Mouse (Mus musculus) kidney, postnatal 0 days (tissue): ENCODE data around the gene Rep15. TPM values are rescaled to one million over a fixed set of nuclear protein-coding genes. Genes with fewer than 3 reads are reported as not detected.
A peak's percentile ranks its signal among the peaks of the same experiment; 100 is the strongest.

Source experiments
- ATAC-seq: fragments of 200-750 bp; cut with Nextera tagmentation; replicated peaks from 2 replicates; pipeline ENCODE4 v1.8.0; 2017; ENCODE audit warnings: low read depth, moderate number of reproducible peaks, moderate TSS enrichment, moderate library complexity; ENCODE audit not compliant: low FRiP score
- DNase-seq: peaks from one replicate; pipeline ENCODE4 v3.0.0-alpha.2; 2016; ENCODE audit warnings: low spot score
- H3K27ac ChIP-seq: fragments of 300-500 bp; sonication (generic); 2 replicates; pipeline ENCODE4 v1.5.1; 2014; ENCODE audit warnings: mild to moderate bottlenecking
- H3K27me3 ChIP-seq: fragments of 300-500 bp; sonication (generic); 2 replicates; pipeline ENCODE4 v1.6.1; 2014; ENCODE audit warnings: low read length, mixed read lengths; ENCODE audit not compliant: insufficient read depth
- H3K36me3 ChIP-seq: fragments of 300-500 bp; sonication (generic); 2 replicates; pipeline ENCODE4 v1.6.1; 2014; ENCODE audit warnings: low read length, mixed read lengths; ENCODE audit not compliant: insufficient read depth
- H3K4me1 ChIP-seq: fragments of 300-500 bp; sonication (generic); replicated peaks from 2 replicates; pipeline ENCODE4 v1.6.1; 2014; ENCODE audit warnings: antibody characterized with exemption, low read length, mixed read lengths; ENCODE audit not compliant: insufficient read depth
- H3K4me2 ChIP-seq: fragments of 300-500 bp; sonication (generic); 2 replicates; pipeline ENCODE4 v1.6.1; 2014; ENCODE audit warnings: mild to moderate bottlenecking, low read length, moderate library complexity, mixed read lengths
- H3K4me3 ChIP-seq: fragments of 300-500 bp; sonication (generic); replicated peaks from 2 replicates; pipeline ENCODE4 v1.5.1; 2014; ENCODE audit warnings: low read depth, low read length
- H3K9ac ChIP-seq: fragments of 300-500 bp; sonication (generic); 2 replicates; pipeline ENCODE4 v1.6.1; 2014; ENCODE audit warnings: low read depth, low read length
- H3K9me3 ChIP-seq: fragments of 300-500 bp; sonication (generic); replicated peaks from 2 replicates; pipeline ENCODE4 v1.6.1; 2016; ENCODE audit warnings: low read length, inconsistent platforms, mixed read lengths
- CTCF ChIP-seq: IDR thresholded peaks from 2 replicates; pipeline ENCODE4 v1.5.1; 2016; ENCODE audit warnings: antibody characterized with exemption, low read depth, mild to moderate bottlenecking, moderate library complexity
- WGBS: fragments of 180-500 bp; shearing (Covaris S2); extraction: QIAGEN DNeasy Blood & Tissue Kit; methylation state at CpG from one replicate; pipeline ENCODE4 v1.1.7; 2014; 5-methylcytosine and 5-hydroxymethylcytosine counted together
- polyA plus RNA-seq: library from polyadenylated mRNA; unstranded; fragments of >200 nt; fragmentation: Nextera tagmentation; extraction: Ambion mirVana; gene quantifications from 2 replicates; pipeline ENCODE4 v1.2.1, GENCODE M21; 2015

Rep15 gene
- 0.70 and 0.84 TPM in 2 replicates for polyA plus RNA-seq

- H3K27ac ChIP-seq = no peak within 1 kb of the TSS
- no peaks in the 10 kb centered on the region for H3K9me3 ChIP-seq
- H3K9ac ChIP-seq = no peak within 1 kb of the TSS
- no peak within 1 kb of the TSS for H3K4me3 ChIP-seq
- peaks cover 39% of the 10 kb centered on the region for H3K36me3 ChIP-seq
- ATAC-seq = no peak
- TF ChIP-seq CTCF = no peak
- 59% methylated on average over 13 of the region's 13 CpGs for whole genome bisulfite sequencing
- no peaks in the 10 kb centered on the region for H3K27me3 ChIP-seq
- no peak for DNase-seq
- H3K4me1 ChIP-seq = no peaks in the 10 kb centered on the region
- H3K4me2 ChIP-seq = no peak within 1 kb of the TSS
These were observed at the start of gene Rep15 for GRCm38 (mm10) chr6:147032303-147032925. TSS of gene Rep15 (plus strand) at chr6:147032584.

- Histone ChIP-seq H3K36me3 (0 out of 2 replicates have a peak, but pooled peaks cover 6% of the 10 kb centered on the region), H3K9me3 (no peaks in the 10 kb centered on the region), H3K4me3 (no peak overlapping the region), H3K4me1 (0 out of 2 replicates have a peak, but pooled peaks cover 5% of the 10 kb centered on the region), H3K4me2 (no peak overlapping the region), H3K9ac (no peak overlapping the region), H3K27me3 (no peaks in the 10 kb centered on the region), H3K27ac (no peak overlapping the region)
- DNase-seq = peak; percentile 28
- ATAC-seq = no peak
- no peak for TF ChIP-seq CTCF
- WGBS = 71% methylated on average over 3 of the region's 3 CpGs
These were observed 47.8 kb upstream of the Rep15 start for GRCm38 (mm10) chr6:146984569-146984968.

GRCm38 (mm10) chr6:146994236-146994635, 38.1 kb upstream of the Rep15 start:
- peaks cover 20% of the 10 kb centered on the region; the same call in 1 of the 2 replicates for H3K36me3 ChIP-seq
- DNase-seq (peak; percentile 82), ATAC-seq (no peak)
- no peak overlapping the region for H3K27ac ChIP-seq
- no peak overlapping the region for H3K4me3 ChIP-seq
- TF ChIP-seq CTCF = peak; percentile 78
- H3K4me2 ChIP-seq = no peak overlapping the region
- H3K4me1 ChIP-seq = no peaks in the 10 kb centered on the region
- WGBS = 37% methylated on average over 5 of the region's 5 CpGs
- H3K9me3 ChIP-seq = no peaks in the 10 kb centered on the region
- H3K27me3 ChIP-seq = no peaks in the 10 kb centered on the region
- no peak overlapping the region for H3K9ac ChIP-seq

- peaks cover 20% of the 10 kb centered on the region; the same call in 1 of the 2 replicates for H3K36me3 ChIP-seq
- H3K9me3 ChIP-seq = no peaks in the 10 kb centered on the region
- WGBS = 91% methylated on average over 2 of the region's 2 CpGs
- DNase-seq (no peak), ATAC-seq (no peak)
- H3K4me3 ChIP-seq = no peak overlapping the region
- no peaks in the 10 kb centered on the region for H3K27me3 ChIP-seq
- no peak for TF ChIP-seq CTCF
- no peak overlapping the region for H3K4me2 ChIP-seq
- no peaks in the 10 kb centered on the region for H3K4me1 ChIP-seq
- H3K27ac ChIP-seq = no peak overlapping the region
- H3K9ac ChIP-seq = no peak overlapping the region
These were observed 37.0 kb upstream of the Rep15 start for GRCm38 (mm10) chr6:146995391-146995790.

GRCm38 (mm10) chr6:146995878-146996277, 36.5 kb upstream of the Rep15 start:
- no peak overlapping the region for H3K9ac ChIP-seq
- ATAC-seq (no peak), DNase-seq (no peak)
- H3K4me2 ChIP-seq = no peak overlapping the region
- no peak overlapping the region for H3K4me3 ChIP-seq
- H3K36me3 ChIP-seq = peaks cover 23% of the 10 kb centered on the region
- no peaks in the 10 kb centered on the region for H3K4me1 ChIP-seq
- WGBS = 94% methylated on average over 6 of the region's 6 CpGs
- H3K27ac ChIP-seq = no peak overlapping the region
- no peak for TF ChIP-seq CTCF
- H3K9me3 ChIP-seq = no peaks in the 10 kb centered on the region
- no peaks in the 10 kb centered on the region for H3K27me3 ChIP-seq

GRCm38 (mm10) chr6:146997006-146997405, 35.4 kb upstream of the Rep15 start:
- Histone ChIP-seq H3K4me1 (no peaks in the 10 kb centered on the region), H3K9me3 (no peaks in the 10 kb centered on the region), H3K36me3 (peaks cover 33% of the 10 kb centered on the region), H3K27ac (no peak overlapping the region), H3K4me2 (no peak overlapping the region), H3K4me3 (no peak overlapping the region), H3K9ac (no peak overlapping the region), H3K27me3 (no peaks in the 10 kb centered on the region)
- no peak for TF ChIP-seq CTCF
- 84% methylated on average over 6 of the region's 6 CpGs for WGBS
- ATAC-seq (no peak), DNase-seq (no peak)
